Mouse (Mus musculus): ENCODE results near the gene Tspan9. TPM values are rescaled to one million over a fixed set of nuclear protein-coding genes. Genes with fewer than 3 reads are reported as not detected.

Tspan9 gene
- total RNA-seq (2015): not detected in 2 replicates
- 0.26 and 1.3 TPM in 2 replicates for total RNA-seq (2017)

DNA sequence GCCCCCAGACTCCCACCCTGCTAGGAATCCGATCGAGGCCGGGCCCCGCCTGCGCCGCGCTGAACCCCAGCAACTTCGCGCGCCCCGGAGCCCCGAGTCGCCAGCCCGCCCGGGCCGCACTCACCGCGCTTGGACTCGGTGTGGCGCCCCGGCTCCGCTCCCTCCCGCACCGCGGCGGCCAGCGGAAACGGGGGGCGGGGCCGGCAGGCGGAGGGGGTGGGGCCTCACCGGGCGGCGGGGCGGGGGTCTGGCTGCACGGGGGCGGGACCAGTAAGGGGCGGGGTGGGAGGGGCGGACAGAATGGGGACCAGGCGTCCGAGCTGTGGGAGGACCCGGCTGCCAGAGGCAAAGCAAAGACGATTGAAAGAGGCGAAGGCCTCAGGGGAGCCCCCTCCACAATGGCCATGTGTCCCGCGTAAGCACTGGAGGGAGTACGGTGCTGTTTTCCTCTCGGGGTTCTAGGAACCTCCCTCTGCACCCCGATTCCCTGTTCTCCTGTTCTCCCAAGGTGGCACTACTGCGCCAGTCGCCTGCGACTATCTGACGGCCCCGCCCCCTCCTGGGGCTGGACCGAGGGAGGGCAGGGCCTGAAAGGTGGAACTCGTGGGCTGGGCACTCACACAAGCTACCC lies at the start of gene Tspan9:
Tspan9 (minus strand) TSS at position 205 of the 631 bp plus-strand sequence.
- ATAC-seq (ENCODE audit: poor library complexity, severe bottlenecking): peak; percentile 81

DNA sequence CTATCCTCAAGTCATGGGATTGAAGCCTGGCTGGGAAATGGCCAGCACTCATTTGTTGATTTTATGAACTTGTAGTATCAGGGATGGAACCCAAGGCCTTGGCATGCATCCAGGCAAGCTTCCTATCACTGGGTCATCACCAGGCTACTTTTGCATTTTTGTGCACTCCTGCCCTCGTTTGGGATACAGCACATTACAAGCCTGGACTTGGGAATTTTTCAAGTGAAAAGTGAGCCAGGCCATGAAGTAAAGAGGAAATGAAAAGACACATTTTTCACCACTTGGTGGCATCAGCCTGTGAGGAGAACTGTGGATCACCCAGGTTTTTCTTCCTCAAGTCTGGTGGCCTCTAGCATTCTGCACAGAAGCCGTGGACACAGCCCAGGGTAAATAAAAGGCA lies 40.1 kb upstream of the Tspan9 start:
- no peak for ATAC-seq (ENCODE audit: poor library complexity, severe bottlenecking)

DNA sequence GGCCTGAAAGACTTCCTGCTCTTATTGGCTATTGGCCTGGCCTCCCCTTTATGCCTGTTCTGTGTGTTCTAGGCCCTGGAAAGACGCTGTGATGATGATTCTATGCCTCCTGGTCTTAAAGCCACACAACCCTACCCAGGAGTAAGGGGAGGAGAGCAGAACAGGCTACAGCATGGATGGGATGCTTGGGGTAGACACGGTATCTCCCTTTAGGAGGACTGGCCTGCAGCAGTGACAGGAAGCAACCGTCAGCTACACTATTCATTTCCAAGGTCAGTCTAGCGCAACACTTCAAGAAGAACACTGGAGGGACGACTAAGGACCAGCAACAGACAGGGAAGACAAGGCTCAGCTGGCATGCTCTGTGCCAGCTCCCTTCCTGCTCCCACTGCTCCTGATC lies 37.8 kb upstream of the Tspan9 start:
- ATAC-seq (ENCODE audit: poor library complexity, severe bottlenecking): no peak

DNA sequence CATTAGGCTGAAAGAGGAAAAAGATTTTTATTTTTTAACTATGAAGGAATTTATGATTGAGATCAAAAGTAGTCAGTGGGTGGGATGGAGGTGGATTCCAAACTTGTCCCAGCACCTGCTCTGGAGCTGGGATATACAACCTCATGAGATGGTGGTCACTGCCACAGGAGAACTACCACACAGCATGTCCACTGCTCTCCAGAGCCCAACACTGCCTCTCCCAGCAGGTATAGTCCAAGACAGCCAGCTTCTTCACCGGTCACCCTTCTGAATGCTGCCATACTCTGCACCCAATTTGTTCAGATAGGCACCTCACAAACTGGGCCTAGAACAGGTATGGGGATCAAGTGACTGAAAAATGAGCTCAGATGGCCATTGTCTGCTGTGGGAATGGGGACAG lies 36.3 kb upstream of the Tspan9 start:
- no peak for ATAC-seq (ENCODE audit: poor library complexity, severe bottlenecking)

DNA sequence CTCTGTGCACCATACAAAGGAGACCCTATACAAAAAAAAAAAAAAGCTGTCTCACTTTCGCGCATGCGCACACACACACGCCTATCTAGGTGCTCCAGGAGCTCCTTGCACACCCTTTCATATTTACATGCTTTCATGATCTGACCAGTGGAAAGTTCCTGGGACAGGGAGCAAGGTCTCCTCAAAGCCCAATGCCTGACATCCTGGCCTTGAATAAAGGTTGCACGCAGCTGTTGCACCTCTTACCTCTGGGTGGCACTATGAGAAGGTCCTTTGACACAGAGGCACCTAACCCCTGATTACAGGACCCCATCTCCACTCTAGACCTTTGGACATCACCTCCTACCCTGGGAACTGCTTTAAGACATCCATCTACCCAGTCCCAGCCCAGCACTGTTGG lies 35.9 kb upstream of the Tspan9 start:
- no peak for ATAC-seq (ENCODE audit: poor library complexity, severe bottlenecking)

DNA sequence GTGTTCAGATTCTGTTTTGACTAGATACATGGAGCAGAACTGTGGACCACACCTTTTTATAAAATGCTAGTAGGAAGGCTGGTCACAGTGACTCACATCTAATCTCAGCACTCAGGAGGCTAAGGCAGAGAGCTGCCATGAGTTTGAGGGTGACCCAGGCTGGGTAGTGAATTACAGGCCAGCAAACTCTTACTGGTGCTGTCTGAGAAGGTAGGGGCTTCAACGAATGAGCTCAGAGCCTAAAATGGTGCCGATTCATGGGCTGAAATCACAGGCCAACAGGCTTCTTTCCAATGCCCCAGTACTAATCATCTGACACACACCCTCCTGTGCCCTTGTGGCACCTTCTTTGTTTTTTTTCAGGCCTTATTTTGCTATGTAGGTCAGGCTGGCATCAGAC lies 35.3 kb upstream of the Tspan9 start:
- no peak for ATAC-seq (ENCODE audit: poor library complexity, severe bottlenecking)

DNA sequence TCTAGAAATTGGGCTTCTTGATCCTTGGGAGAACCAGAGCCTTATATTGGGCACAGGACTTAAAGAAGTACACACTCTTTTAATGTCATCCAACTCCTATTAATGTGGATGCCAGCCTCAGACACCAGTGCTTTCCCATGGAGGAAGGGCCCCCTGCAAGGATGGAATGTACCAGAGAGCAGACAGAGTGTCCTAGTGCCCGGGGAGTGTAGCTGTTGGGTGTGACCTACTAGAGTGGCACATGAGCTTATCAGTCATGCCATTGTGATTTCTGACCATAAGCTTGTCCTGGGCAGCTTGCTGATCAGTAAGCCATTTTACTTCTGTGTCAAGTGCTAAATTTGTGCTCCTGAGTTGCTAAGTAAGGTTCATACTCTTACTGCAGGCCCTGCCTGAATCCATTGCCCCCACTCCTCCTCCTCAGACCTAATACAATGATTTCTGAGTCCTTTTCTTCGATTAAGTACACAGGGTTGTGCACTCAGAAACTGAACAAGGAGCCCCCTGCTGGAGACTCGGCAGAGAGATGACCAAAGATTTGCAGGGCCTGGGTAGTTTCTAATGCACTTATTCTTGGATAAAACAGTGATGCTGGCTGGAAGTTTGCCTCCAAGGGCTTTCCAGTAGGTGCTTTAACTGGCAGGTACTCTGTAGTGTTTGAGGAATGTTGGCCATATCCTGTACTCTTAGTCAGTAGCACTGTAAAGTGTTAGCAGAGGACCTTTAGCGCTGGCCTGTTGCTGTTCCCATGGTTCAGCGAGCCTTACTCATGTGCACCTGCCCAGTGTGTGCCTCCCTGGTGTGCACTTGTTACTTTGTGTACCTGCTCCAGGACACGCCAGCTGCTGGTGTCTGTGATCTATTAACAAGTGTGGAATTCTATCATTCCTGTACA lies 25.6 kb upstream of the Tspan9 start:
- ATAC-seq (ENCODE audit: poor library complexity, severe bottlenecking): no peak

DNA sequence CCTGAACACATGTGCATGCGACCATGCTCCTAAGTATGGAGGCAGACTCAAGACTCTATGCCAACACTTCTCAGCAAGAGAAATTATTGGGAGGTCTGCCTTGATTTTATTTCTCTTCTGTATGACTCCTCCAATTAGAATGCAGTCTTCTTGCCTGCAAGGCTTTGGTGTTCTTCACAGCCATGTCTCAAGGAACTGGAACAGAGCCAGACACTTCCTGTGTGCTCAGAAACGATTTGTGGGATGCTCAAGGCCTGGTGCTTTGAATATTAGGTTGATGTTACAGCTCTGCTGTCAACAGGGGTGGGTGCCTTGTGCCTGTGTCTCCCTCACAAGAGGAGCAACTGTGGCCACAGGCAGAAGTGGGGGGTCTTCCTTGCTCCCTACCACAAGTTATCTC lies 22.2 kb upstream of the Tspan9 start:
- ATAC-seq (ENCODE audit: poor library complexity, severe bottlenecking): no peak

DNA sequence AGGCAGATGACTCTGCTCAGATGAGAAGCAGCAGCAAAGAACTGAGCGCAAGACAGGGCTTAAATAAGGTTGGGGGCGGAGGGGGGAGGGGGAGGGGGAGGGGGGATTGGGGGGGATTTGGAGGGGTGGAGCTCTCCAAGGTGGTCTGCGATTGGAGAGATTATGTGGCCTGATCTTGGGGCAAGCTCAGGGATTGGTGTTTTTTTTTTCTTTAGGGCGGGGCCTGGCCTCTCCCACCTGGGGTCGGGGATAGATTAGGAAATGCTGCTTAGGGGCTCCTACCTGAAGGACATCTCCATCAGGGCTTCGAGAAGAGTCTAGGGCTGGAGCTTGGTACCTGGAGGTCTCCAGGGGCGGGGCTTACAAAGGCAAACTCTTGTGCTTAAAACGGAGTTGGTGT lies 21.2 kb upstream of the Tspan9 start:
- ATAC-seq (ENCODE audit: poor library complexity, severe bottlenecking): no peak

DNA sequence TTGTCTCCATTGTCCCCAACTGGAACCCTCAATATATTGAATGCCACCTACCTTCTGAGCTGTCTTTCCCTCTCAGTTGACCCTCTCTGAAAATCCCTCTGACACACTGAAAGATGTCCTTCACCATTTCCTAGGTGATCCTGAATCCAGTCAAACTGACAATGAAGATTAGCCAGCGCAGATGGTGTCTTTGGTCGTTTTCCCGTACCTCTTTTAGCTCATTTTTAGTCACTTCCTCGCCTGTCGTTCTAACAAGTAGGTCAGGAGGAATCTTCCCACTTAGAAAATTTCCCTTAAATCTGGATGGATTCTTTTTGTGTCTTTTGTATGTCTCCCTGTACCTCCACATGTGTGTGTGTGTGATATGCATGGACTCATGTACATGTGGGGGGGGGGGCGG lies 15.7 kb upstream of the Tspan9 start:
- ATAC-seq (ENCODE audit: poor library complexity, severe bottlenecking): no peak

DNA sequence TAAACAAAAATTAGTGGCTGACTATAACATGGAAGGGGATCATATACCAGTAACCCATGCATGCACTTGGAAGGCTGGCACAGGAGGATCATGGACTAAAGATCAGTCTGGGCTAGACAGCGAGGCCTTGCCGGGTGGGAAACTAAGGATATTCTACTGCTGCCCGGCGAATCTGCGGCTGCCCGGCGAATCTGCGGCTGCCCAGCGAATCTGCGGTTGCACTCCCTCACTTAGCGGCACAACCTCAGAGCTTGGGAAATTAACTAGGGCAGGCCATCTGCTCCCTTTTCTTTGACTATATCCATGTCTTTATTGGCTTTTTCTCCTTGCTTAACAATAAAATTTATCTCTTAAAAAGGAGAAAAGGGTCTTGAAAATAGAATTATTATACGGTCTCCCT lies 14.6 kb upstream of the Tspan9 start:
- no peak for ATAC-seq (ENCODE audit: poor library complexity, severe bottlenecking)

DNA sequence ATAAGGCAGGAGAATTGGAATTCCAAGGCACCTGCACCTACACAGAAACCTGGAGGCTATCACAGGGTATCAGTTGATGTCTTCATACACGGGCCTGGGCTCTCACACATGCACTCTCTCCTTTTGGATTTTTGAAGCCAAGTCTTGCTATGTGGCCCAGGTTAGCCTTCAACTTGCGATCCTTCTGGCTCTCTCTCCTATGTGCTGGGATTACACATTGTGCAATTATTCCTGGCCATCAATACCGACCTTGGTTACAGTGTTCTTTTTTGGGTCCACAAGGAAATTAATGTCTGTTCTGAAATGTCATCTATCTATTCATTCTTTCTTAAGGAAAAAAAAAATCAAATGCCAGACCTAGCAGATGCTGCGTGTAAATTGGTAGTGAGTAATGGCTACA lies 13.1 kb upstream of the Tspan9 start:
- ATAC-seq (ENCODE audit: poor library complexity, severe bottlenecking): no peak

DNA sequence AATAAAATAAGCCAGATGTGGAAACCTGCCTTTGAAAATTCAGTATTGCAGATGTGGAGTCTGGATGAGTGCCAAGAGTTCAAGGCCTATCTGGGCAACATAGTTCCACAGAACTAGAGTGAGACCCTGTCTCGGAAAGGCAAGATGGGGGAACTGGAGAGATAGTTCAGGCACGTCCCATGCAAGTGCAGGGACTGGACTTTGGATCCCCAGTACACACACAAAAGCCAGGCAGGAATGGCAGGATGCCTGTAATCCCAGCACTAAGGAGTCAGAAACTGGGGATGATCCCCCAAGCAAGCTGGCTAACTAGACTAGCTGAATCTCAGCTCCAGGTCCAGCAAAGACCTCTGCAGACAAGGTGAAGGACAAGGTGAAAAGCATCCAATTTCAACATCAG lies 12.5 kb upstream of the Tspan9 start:
- ATAC-seq (ENCODE audit: poor library complexity, severe bottlenecking): no peak

DNA sequence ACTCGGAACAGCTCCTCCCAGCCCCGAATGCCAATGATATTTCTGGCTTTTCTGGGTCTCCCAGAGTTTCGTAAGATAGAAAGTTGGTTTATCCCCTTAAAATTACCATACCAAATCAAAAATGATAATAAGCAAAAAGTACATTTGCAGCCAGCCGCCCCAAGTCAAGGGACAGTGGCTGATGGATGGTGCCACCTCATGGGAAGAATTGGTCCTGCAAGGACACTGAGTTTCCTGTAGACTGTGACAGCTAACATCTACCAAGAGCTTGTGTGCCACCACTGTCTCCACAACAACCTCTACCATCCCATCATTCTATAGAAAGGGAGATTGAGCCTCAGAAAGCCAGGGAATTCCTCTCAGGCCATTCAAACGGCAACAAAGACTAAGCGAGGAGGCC lies 2.4 kb upstream of the Tspan9 start:
- no peak for ATAC-seq (ENCODE audit: poor library complexity, severe bottlenecking)

DNA sequence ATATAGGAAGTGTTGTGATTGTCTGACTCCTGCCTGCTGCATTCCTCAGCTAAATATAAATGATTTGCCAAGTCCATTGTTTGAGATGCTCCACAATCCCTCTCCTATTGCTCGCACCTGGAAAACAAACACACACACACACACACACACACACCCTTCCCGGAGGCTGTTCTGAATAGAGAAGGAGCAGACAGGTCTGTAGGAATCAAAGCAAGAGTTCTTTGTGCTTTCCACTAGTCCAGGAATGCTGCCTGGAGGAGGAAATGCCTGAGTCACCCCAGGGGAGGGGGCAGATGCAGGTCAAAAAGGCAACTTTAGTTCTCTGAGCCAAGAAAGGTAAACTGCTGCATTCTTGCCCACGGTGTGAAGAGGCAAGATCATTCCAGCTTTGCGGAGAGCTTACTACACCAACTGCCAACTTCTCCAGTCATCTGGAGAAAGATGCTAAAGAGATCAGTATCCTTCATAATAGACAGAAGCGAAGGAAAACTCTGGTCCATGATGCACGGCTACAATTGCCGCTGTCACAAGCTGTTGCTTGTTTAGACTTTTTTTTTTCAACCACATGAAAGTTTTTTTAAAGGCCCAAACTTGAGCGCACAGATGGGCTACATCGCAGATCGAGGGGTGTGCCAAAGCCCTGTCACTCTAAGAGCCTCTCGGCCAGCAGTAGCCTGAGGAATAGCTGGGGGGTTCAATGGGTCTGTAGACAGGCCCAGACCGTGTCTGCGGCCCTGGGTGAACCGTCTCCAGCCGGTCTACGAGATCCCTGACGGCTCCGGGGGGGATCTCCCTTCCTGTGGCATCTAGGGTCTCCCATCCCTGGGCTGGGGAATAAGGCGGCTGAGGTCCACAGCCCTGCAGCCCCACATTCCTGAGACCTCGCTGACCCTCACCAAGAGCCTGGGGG lies 770 bp downstream of the Tspan9 start:
- ATAC-seq (ENCODE audit: poor library complexity, severe bottlenecking): no peak

DNA sequence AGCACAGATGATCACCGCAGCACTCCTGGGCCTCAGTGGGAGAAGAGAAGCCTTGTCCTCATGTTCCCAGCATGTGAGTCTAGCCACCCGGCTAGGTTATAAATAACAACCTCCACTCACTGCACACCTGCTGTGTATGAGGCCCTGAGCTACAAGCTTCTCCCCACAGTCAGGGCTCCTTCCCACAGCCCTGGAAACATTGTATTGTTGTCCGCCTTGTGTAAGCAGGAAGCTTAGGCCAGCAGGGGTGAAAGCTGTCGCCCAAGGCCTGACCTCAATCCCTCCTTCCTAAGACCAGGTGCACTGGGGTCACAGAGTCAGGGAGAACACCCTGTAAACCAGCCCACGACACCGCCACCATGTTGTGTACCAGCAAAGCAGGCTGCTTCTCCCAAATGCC lies 2.7 kb downstream of the Tspan9 start:
- ATAC-seq (ENCODE audit: poor library complexity, severe bottlenecking): no peak

DNA sequence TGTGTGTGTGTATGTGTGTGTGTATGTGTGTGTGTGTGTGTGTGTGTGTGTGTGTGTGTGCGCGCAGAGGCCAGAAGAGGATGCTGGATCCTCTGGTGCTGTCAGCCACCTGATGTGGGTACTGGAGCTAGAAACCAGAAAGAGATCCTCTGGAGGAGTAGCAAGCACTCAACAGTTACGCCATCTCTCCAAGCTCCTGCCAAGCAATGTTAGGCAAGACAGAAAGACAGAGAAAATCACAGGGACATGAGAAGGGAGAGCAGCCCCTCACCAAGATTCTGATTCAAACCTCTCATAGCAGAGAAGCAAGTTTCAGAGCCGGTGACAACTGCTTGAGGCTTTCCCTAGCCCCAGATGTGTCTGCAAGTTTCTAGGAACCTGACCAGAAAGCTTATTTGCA lies 5.5 kb downstream of the Tspan9 start:
- no peak for ATAC-seq (ENCODE audit: poor library complexity, severe bottlenecking)

DNA sequence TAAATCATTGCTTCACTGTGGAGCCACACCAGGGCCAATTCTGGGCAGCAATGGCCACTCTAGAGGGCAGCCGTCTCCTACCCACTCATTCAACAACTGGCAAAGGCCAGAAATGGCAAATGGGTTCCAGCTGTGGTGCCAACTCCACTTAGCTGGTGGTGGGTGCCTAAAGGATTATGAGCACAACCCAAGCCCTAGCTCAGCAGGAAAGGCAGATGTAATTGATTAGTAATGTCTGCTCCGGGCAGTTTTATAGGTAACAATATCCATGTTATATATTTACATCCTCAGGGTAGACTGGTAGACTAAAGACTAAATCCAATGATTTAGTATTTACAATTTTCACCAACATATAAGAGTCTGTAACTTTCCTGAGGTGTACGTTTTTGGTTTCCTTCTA lies 6.7 kb downstream of the Tspan9 start:
- ATAC-seq (ENCODE audit: poor library complexity, severe bottlenecking): no peak

DNA sequence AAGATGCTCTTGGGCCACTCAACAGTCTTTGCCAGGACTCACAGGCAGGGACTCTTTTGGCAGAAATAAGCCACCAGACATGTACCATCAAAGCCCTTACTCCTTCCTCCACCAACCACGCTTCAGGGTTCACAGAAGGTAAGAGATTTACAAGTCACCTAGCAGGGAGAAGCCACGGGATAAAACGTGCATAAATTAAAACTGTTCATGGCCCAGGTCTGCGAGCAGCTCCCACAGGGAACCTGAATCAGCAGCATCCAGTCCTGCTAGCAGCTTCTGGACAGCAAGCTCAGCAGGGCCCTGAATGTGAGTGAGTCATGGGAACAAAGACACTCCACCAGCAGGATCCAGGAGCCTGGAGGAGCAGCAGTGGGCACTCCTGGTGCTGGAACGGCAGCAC lies 7.9 kb downstream of the Tspan9 start:
- ATAC-seq (ENCODE audit: poor library complexity, severe bottlenecking): no peak

DNA sequence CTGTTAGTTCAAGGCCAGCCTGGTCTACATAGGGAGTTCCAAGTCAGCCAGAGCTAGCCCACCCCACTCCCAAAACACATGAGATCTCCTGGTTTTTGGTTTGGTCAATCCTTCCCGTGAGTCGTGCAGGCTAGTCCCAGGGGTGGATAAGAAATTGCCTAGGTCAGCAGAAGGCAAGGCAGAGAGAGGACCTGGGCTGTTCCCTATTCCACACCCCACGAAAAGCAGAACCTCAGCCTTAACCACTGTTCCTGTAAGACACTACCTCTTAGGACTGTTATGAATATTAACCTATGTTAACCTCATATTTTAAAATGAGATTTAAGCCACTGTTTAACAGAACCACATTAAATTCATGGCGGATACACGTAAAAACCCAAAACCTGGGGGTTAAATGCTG lies 8.4 kb downstream of the Tspan9 start:
- ATAC-seq (ENCODE audit: poor library complexity, severe bottlenecking): peak; percentile 73

DNA sequence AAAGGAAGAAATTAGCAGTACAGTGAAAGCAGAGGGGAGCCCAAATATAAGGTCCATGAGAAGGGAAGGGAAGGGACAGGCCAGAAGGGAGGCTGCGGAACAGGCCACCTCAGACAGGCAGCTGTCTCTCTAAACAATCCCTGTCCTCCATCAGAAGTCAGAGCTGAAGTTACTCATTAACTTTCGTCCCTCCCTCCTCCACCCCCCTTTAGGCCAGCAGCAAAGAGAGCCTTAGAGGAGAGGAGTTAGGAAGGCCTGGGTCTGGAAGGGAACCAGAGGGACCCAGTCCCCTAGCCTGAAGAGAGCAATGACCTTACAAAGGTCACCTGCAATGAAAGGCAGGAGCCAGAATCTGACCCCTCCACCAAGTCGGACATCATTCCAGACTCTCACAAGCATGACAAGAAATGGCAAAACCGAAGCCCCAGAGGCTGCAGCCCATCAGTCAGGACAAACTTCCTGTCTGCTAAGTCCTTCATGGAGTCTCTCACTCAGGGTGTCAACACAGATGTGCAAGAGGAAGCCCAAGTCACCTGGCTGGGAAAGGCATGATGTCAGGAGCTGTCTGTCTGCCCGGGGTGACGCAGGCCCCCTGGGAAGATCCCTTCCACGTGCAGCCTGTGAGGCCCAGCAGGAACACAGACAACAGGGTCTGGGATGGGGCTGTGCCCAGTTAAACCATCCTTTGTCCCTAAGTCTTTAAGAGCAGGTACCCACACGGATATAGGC lies 9.0 kb downstream of the Tspan9 start:
- no peak for ATAC-seq (ENCODE audit: poor library complexity, severe bottlenecking)

Data from megakaryocyte, adult 5-6 weeks (primary cell).